Mouse (Mus musculus) megakaryocyte, embryonic 14.5 days (primary cell): ENCODE data around the gene Serpina5.

ENCODE experiments used
- FLI1 ChIP-seq: IDR thresholded peaks from 2 replicates; pipeline ENCODE4 v1.6.1; 2012; ENCODE audit warnings: low read length, inconsistent platforms, mixed read lengths
- GATA1 ChIP-seq: IDR thresholded peaks from 3 replicates; pipeline ENCODE4 v1.6.1; 2012; ENCODE audit warnings: mixed read lengths, low read length, inconsistent platforms, borderline replicate concordance

GRCm38 (mm10) chr12:104108507-104108906 is 7.6 kb downstream of the Serpina5 start:
- no peak for TF ChIP-seq GATA1
- no peak for TF ChIP-seq FLI1
